Mouse (Mus musculus): ENCODE measurements around the gene Susd2.

- TF ChIP-seq CTCF (IDR thresholded peaks at IDR 0.05; ENCODE audit: borderline replicate concordance, insufficient read depth, low read depth, low read length) (no peak), POLR2A (IDR thresholded peaks at IDR 0.05; ENCODE audit: borderline replicate concordance, insufficient read depth, low read length) (no peak)
These were observed 56.0 kb downstream of the Susd2 start for GRCm38 (mm10) chr10:75587781-75588180.
